Mouse (Mus musculus) embryo, embryonic 10 days (tissue): ENCODE measurements at regions not wholly inside any gene's neighbourhood (a gene's known extent, or its start where the extent isn't known, plus 50 kb on each side); places are given as distances from the start of the nearest gene placed in this dataset.

ENCODE experiments used
- DNase-seq: peaks from one replicate; pipeline ENCODE4 v3.0.0-alpha.2; 2015; ENCODE audit warnings: low spot score

DNA sequence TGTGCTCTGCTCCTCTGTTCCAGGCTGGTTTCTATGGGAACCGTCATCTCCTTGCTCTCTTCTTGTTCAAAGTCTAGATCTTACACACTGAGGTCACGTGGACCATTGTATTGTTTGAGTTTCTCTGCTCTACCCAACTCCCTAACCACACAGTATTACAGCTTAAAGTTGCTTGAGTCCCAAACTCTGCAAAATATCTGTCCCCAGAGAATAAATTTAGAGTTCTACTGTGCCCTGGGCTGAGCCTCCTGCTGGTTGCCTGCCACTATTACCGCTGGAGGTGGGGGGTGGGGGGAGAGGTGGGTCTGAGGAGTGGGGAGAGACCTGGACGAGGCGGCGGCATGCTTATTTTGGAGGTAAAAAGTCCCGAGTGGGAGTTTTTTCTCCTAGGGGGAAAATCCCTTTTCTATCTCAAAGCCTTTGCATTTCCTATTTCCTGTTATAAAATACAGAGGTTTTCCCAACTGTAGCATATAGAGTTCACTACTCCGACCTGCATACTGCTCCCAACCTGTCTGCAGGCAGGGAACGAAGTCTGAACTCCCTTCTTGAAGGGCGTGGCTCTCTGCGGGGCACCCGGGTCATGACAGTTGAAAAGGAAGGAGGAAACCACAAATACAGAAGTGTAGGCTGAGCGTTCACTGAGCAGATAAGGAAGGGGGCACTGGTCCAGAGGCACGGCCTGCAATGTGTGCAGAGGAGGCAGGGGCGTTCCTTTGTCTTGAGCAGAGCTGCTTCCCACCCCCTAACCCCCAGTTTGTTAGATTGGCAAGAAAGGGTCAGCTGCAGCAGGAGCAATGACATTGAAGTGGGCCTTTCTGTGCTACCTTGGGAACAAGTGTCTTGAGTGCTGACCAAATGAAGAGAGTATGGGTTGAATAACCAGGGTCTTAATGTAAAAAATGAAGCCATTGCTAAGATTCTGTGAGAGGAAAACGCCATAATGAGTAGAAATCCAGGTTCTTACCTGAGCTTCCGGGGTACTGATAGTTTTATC lies 188.7 kb downstream of the Akap7 start:
- DNase-seq, result no peak

GRCm38 (mm10) chr10:25114316-25114715 lies 187.0 kb upstream of the Arg1 start:
- DNase-seq, result no peak

DNA sequence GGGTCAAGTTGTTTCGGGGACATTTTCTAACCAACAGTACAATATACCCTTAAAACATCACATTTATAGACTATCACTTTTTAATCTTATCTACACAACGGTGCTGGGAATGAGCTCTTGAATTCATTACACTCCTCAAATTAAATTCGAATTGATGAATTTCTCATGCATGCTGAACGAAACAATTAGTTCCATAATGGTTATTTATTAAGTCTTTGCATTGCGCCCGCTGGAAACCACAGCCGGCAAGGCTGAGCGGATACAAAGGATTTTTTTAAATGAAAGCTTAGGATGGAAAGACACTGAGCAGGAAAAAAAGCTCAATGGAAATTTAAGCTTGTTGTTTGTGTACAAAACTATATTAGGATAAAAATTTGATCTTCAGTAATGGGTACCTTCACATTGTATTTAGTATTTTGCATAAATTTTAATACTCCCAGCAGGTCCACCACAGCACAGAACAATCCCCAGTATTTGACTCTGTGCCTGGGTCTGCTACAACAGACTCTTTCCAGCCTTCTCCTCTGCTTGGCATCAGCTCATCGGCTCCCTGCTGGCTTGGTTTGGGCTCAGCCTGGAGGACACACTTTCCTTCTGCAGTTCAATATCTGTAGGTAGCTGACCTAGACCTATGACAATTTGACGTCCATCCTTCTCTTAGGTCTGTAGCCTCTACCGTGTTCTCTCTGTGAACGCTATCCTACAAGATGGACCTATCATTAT lies 185.3 kb upstream of the Arg1 start:
- no peak for DNase-seq

- DNase-seq, result peak; percentile 74
Observed at GRCm38 (mm10) chr10:25111636-25112422, 184.5 kb upstream of the Arg1 start.

DNA sequence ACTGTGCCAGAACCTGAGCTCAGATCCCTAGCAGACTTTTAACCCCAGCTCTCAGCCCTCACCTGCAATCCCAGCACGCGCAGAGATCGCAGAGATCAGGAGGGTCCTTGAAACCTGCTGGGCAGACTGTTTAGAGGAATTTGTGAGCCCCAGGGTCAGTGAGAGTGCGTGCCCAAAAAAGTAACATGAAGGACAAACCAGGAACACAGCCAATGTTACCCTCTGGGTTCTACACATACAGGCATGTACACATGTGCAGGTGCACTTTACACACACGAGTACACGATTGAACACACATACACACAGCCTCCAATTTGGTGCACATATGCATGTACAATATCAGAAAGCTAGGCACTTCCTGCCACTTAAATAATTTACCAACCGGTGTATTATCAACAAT lies 183.9 kb upstream of the Arg1 start:
- DNase-seq, result no peak

DNA sequence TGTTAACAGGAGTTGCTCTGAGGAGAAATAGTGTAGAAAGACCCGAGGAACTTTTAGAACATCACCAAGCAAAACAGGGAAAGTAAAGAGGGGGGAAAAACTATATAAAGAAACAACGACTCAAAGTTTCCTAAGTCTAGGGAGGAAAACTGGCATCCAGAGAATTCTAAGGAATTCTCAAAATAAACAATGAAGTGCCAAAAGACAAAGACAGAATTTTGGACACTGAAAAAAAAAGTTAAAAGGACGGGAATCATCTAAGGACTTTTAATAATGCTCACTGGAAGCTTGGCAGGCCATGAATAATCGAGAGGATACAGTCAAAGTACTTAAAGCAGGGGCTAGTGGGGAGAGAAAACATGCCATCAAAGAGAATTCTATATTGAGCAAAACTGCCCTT lies 170.8 kb upstream of the Arg1 start:
- no peak for DNase-seq

GRCm38 (mm10) chr10:25089705-25090386 lies 162.6 kb upstream of the Arg1 start:
- no peak for DNase-seq

- no peak for DNase-seq
Observed at GRCm38 (mm10) chr10:25086745-25087144, 159.5 kb upstream of the Arg1 start.

DNA sequence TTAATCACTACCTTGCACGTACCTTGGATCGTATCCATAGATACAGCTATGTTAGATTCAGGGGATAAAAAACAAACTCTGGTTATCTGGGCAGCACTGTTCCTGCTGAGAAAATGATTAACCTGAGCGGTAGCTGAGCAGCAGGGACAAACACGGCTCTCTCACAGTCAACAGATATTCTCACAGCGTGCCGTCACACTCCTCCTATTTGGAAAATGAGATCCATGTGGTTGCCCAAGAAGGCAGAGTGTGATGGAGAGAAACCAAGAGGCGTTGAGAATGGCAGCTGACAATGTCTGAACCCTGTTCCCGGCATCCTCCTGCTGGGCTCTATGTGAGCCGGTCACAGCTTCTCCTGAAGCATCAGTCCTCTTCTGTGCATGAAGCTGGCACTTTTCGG lies 155.6 kb upstream of the Arg1 start:
- peak; percentile 35 for DNase-seq

DNA sequence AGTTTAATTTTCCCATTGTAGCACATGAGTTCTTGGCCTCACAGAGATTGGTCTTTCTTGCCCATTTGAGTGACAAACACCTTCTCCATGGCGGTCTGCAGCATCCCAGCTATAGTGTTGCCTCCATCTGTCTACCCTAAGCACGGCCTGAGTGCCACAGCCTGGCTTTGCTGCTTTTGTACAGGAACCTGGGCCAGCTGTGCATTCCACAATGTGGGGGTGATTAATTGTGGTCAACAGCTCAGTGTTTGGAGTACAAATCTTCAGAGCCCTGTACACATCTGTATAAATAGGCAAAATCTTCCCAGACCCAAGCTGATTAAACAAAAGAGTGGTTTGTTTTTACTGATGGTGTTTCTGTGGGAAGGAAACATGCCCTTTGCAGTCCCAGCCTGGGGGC lies 145.3 kb upstream of the Arg1 start:
- DNase-seq, result peak; percentile 43

DNA sequence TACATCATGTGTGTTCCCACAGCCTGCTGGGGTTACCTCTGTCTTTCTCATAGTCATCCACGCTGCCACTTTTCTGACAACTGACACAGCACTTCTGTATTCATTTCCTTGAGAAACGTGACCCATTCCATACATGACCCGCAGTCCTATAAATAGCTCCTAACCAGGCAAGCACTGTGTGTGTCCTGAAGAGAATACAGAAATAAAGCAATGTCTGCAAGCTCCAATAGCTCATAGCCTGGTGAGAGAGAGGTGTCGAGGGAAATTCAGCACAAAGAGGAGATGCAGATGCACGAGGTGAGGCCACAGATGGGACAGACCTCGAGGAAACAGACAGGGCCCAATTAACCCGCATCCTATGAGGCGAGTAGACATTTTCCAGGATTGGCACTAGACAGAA lies 141.0 kb upstream of the Arg1 start:
- DNase-seq, result no peak

DNA sequence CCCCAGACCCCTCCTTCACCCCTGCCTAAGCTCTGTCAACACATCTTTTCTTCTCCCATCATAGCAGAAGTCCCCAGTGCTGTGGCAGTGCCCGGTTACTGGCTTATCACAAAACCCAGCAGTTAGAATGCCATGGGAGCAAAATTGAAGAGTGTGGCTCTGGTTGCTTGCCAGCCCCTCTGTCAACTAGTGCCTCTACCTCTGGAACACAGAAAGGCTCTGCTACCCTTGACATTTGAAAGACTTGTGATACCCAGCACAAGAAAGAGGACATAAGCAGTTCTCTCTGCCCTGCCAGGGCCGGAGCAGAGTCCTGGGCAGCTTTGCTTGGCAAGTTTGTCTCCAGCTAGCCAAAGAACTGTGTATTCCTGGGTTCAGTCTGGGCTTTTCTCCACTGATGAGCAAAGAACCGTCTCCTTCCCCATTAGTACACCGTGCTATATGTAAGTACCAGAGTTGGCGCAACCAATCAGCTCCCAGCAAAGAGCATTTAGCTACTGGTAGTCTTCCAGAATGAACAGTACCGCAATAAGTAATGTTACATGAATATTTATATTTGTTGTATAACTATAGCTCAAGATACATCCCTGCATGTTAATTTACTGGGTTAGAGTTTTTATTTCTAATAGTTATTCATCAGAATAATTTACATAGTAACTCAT lies 137.5 kb upstream of the Arg1 start:
- no peak for DNase-seq

- DNase-seq, result peak; percentile 61
Observed at GRCm38 (mm10) chr10:25061402-25062055, 134.2 kb upstream of the Arg1 start.

- no peak for DNase-seq
Observed at GRCm38 (mm10) chr10:25058694-25059093, 131.4 kb upstream of the Arg1 start.

- DNase-seq, result no peak
Observed at GRCm38 (mm10) chr10:25051998-25052397, 124.7 kb upstream of the Arg1 start.

GRCm38 (mm10) chr10:25051368-25051874 lies 124.1 kb upstream of the Arg1 start:
- DNase-seq, result no peak

DNA sequence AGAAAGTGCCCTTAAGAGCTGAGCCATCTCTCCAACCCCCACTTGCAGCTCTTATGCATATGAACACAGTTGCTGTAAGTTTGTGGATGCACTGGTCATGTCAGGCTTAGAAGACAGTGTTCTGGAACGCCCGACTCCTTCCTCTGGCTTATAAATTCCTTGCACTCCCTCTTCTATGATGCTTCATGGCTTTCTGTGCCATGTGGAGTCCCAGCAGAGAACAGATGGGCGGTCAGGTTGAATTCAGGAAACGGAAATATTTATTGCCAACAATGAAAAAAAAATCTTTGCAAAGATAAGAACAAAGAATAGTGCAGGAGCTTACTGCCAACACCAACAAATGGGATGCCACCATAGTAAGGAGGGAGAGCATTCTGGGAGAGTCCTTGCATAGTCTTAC lies 113.9 kb upstream of the Arg1 start:
- no peak for DNase-seq

GRCm38 (mm10) chr10:25039926-25040325 lies 112.6 kb upstream of the Arg1 start:
- no peak for DNase-seq

DNA sequence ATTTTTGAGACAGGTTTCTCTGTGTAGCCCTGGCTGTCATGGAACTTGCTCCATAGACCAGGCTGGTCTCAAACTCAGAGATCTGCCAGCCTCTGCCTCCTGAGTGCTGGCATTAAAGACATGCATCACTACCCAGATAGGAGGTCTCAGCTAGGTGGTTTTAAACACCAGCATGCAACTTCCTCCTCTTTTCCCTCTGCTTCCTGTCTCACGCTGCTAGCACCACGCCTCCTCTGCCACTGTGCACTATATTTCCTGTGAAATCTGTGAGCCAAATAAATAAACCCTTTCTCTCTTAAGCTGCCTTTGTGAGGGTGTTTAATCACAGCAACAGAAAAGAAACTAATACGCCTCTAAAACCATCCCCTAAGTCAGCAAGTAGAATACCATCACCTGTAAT lies 109.6 kb upstream of the Arg1 start:
- no peak for DNase-seq

DNA sequence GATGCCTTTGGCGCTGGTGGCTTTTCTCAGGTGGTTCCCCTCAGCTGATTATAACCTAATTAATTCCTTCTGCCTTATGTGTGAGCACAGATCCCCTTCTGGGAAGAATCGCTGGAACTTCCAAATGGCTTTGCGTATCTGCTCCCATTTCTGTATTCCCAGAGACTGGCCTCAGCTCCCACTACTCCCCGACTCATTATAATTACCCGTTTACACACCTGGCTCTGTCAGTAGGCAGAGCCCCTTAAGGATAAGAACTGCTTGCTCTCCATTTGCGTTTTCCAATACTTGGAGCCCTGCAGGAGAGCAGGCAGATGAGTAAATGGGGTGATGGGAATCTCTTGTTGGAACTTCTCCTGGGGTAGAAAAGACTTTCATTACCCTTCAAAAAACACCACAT lies 108.1 kb upstream of the Arg1 start:
- no peak for DNase-seq

- DNase-seq, result no peak
Observed at GRCm38 (mm10) chr10:25032625-25033024, 105.3 kb upstream of the Arg1 start.
